Mouse (Mus musculus) frontal cortex, postnatal 14 days (tissue): ENCODE data around the gene Sycp2.

Experiments
- DNase-seq, 2 experiments: peaks; one replicate each; pipeline ENCODE4 v3.0.0; 2022; ENCODE audit warnings: low spot score in 2 of 2

Gene Sycp2

GRCm38 (mm10) chr2:178303453-178304187 lies 103.9 kb downstream of the Sycp2 start:
- DNase-seq, result peak; percentile 65 to 71
